Mouse (Mus musculus) bone marrow, adult 2 months (tissue): ENCODE data around the gene Baz2b.

Source experiments
- CTCF ChIP-seq: fragments of 200-500 bp; IDR thresholded peaks from 2 replicates; pipeline ENCODE4 v1.5.1; 2011; ENCODE audit warnings: low read length, control low read depth; ENCODE audit not compliant: control insufficient read depth, insufficient read depth
- POLR2A ChIP-seq: fragments of 200-500 bp; IDR thresholded peaks from 2 replicates; pipeline ENCODE4 v1.6.1; 2011; ENCODE audit warnings: low read depth, mild to moderate bottlenecking, control low read depth, low read length, borderline replicate concordance; ENCODE audit not compliant: control insufficient read depth

DNA sequence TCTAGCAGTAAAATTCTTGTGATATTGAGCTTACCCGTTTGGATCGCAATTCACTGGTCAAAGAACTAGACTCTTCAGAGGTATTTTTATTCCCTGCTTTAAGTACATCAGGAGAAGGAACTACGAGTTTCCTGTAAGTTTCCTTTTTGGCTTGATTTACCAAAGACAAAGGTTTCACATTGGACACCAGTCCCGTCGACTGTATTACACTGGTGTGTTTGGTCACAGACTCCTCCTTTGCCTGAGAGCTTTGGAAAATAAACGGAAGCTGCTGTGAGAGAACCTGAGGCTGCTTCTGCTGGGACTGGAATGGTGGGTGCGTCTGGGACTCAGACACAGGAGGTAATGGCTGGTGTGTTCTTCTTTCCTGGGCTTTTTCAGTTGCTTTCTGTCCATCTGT is 241.0 kb downstream of the Baz2b start:
- TF ChIP-seq POLR2A (no peak), CTCF (no peak)
